Mouse (Mus musculus) embryonic facial prominence, embryonic 11.5 days (tissue): Measurements from ENCODE around the gene Ltc4s. TPM values are rescaled to one million over a fixed set of nuclear protein-coding genes. Genes with fewer than 3 reads are reported as not detected.

Experiments
- ATAC-seq: fragments of 200-750 bp; cut with Nextera tagmentation; replicated peaks from 2 replicates; pipeline ENCODE4 v1.8.0; 2017; ENCODE audit warnings: low read depth; ENCODE audit not compliant: insufficient number of reproducible peaks, low FRiP score, low TSS enrichment
- DNase-seq: peaks from one replicate; pipeline ENCODE4 v3.0.0-alpha.2; 2015; ENCODE audit warnings: low spot score
- H3K27ac ChIP-seq: fragments of 300-500 bp; sonication (generic); replicated peaks from 2 replicates; pipeline ENCODE4 v1.5.1; 2014; ENCODE audit warnings: mild to moderate bottlenecking, low read depth, low read length, control low read depth
- H3K27me3 ChIP-seq: fragments of 300-500 bp; sonication (generic); 2 replicates; pipeline ENCODE4 v1.6.1; 2014; ENCODE audit warnings: mild to moderate bottlenecking, low read length, moderate library complexity, mixed read lengths; ENCODE audit not compliant: control insufficient read depth, insufficient read depth
- H3K36me3 ChIP-seq: fragments of 300-500 bp; sonication (generic); replicated peaks from 2 replicates; pipeline ENCODE4 v1.6.1; 2014; ENCODE audit warnings: low read depth, mild to moderate bottlenecking, low read length, moderate library complexity, mixed read lengths; ENCODE audit not compliant: control insufficient read depth, insufficient read depth
- H3K4me1 ChIP-seq: fragments of 300-500 bp; sonication (generic); 2 replicates; pipeline ENCODE4 v1.6.1; 2014; ENCODE audit warnings: low read length, mixed read lengths; ENCODE audit not compliant: control insufficient read depth, insufficient read depth
- H3K4me2 ChIP-seq: fragments of 300-500 bp; sonication (generic); 2 replicates; pipeline ENCODE4 v1.6.1; 2014; ENCODE audit warnings: low read depth, mild to moderate bottlenecking, control low read depth, low read length, moderate library complexity
- H3K4me3 ChIP-seq: fragments of 300-500 bp; sonication (generic); 2 replicates; pipeline ENCODE4 v1.5.1; 2014; ENCODE audit warnings: low read depth, low read length, control low read depth
- H3K9ac ChIP-seq: fragments of 300-500 bp; sonication (generic); replicated peaks from 2 replicates; pipeline ENCODE4 v1.6.1; 2014; ENCODE audit warnings: mild to moderate bottlenecking, control low read depth, low read length
- H3K9me3 ChIP-seq: fragments of 300-500 bp; sonication (generic); replicated peaks from 2 replicates; pipeline ENCODE4 v1.6.1; 2016; ENCODE audit warnings: mild to moderate bottlenecking, low read length, inconsistent platforms, mixed read lengths; ENCODE audit not compliant: control insufficient read depth
- WGBS: fragments of 180-500 bp; shearing (Covaris S2); extraction: QIAGEN DNeasy Blood & Tissue Kit; methylation state at CpG from one replicate; pipeline ENCODE4 v1.1.7; 2014; 5-methylcytosine and 5-hydroxymethylcytosine counted together
- polyA plus RNA-seq: library from polyadenylated mRNA; unstranded; fragments of >200 nt; fragmentation: Nextera tagmentation; extraction: Ambion mirVana; gene quantifications from 2 replicates; pipeline ENCODE4 v1.2.1, GENCODE M21; 2014

Ltc4s gene
- polyA plus RNA-seq, 1 experiment from 2014 or later = 0.36 TPM

- no peaks in the 10 kb centered on the region for H3K9me3 ChIP-seq
- no peak overlapping the region for H3K4me2 ChIP-seq
- no peak overlapping the region for H3K27ac ChIP-seq
- no peaks in the 10 kb centered on the region for H3K4me1 ChIP-seq
- DNase-seq (no peak), ATAC-seq (no peak)
- no peak overlapping the region for H3K4me3 ChIP-seq
- no peak overlapping the region for H3K9ac ChIP-seq
- WGBS = 67% methylated on average over 5 of the region's 5 CpGs
- no peaks in the 10 kb centered on the region for H3K36me3 ChIP-seq
- no peaks in the 10 kb centered on the region for H3K27me3 ChIP-seq
These were observed 6.9 kb upstream of the Ltc4s start for GRCm38 (mm10) chr11:50245269-50245668.

- Histone ChIP-seq H3K4me3 (no peak overlapping the region), H3K4me1 (no peaks in the 10 kb centered on the region), H3K9ac (no peak overlapping the region), H3K27ac (no peak overlapping the region), H3K4me2 (no peak overlapping the region), H3K27me3 (no peaks in the 10 kb centered on the region), H3K36me3 (no peaks in the 10 kb centered on the region), H3K9me3 (no peaks in the 10 kb centered on the region)
- WGBS = 79% methylated on average over 6 of the region's 6 CpGs
- DNase-seq = no peak
- no peak for ATAC-seq
These were observed 5.5 kb upstream of the Ltc4s start for GRCm38 (mm10) chr11:50243926-50244325.

GRCm38 (mm10) chr11:50240235-50240911 lies 2.0 kb upstream of the Ltc4s start:
- 89% methylated on average over 7 of the region's 7 CpGs for WGBS
- no peak overlapping the region for H3K4me2 ChIP-seq
- no peak for ATAC-seq

GRCm38 (mm10) chr11:50238821-50239791 lies 690 bp upstream of the Ltc4s start:
- Histone ChIP-seq H3K36me3 (no peaks in the 10 kb centered on the region; the same call in 1 of the 2 replicates), H3K9me3 (no peaks in the 10 kb centered on the region), H3K27me3 (peaks cover 18% of the 10 kb centered on the region), H3K4me3 (no peak overlapping the region), H3K9ac (no peak overlapping the region), H3K4me2 (no peak overlapping the region), H3K4me1 (peaks cover 5% of the 10 kb centered on the region), H3K27ac (no peak overlapping the region)
- no peak for DNase-seq
- 93% methylated on average over 9 of the region's 9 CpGs for WGBS
- ATAC-seq = no peak

More at GRCm38 (mm10) chr11:50240235-50240911, 2.0 kb upstream of the Ltc4s start:
- Histone ChIP-seq H3K27ac (no peak overlapping the region), H3K9me3 (no peaks in the 10 kb centered on the region), H3K4me3 (no peak overlapping the region), H3K9ac (no peak overlapping the region), H3K27me3 (peaks cover 18% of the 10 kb centered on the region), H3K36me3 (no peaks in the 10 kb centered on the region), H3K4me1 (peaks cover 5% of the 10 kb centered on the region)
- no peak for DNase-seq

GRCm38 (mm10) chr11:50236937-50237835 lies 1.2 kb downstream of the Ltc4s start:
- peaks cover 5% of the 10 kb centered on the region for H3K4me1 ChIP-seq
- no peaks in the 10 kb centered on the region for H3K9me3 ChIP-seq
- DNase-seq = no peak
- H3K36me3 ChIP-seq = peaks cover 4% of the 10 kb centered on the region
- H3K4me2 ChIP-seq = peak overlapping the region; percentile 96
- H3K4me3 ChIP-seq = peak overlapping the region; percentile 58
- H3K9ac ChIP-seq = peak overlapping the region; percentile 50
- H3K27me3 ChIP-seq = peaks cover 18% of the 10 kb centered on the region
- H3K27ac ChIP-seq = no peak overlapping the region
- 1% methylated on average over 65 of the region's 66 CpGs for WGBS
- ATAC-seq = no peak; the same call in 1 of the 2 replicates

GRCm38 (mm10) chr11:50236540-50236936 lies 1.9 kb downstream of the Ltc4s start:
- Histone ChIP-seq H3K4me3 (peak overlapping the region; percentile 58), H3K27me3 (peaks cover 18% of the 10 kb centered on the region), H3K9me3 (no peaks in the 10 kb centered on the region), H3K4me2 (peak overlapping the region; percentile 96), H3K9ac (peak overlapping the region; percentile 57), H3K36me3 (peaks cover 4% of the 10 kb centered on the region), H3K4me1 (peaks cover 5% of the 10 kb centered on the region), H3K27ac (no peak overlapping the region)
- ATAC-seq (peak; percentile 83), DNase-seq (peak; percentile 93)
- 1% methylated on average over 17 of the region's 27 CpGs for WGBS

- ATAC-seq = no peak
- no peak for DNase-seq
- no peak overlapping the region for H3K4me3 ChIP-seq
- H3K9me3 ChIP-seq = no peaks in the 10 kb centered on the region
- H3K27me3 ChIP-seq = peaks cover 18% of the 10 kb centered on the region
- 96% methylated on average over 25 of the region's 25 CpGs for WGBS
- peaks cover 11% of the 10 kb centered on the region for H3K4me1 ChIP-seq
- peaks cover 4% of the 10 kb centered on the region for H3K36me3 ChIP-seq
- H3K4me2 ChIP-seq = no peak overlapping the region
- no peak overlapping the region for H3K27ac ChIP-seq
- H3K9ac ChIP-seq = no peak overlapping the region
These were observed 3.8 kb downstream of the Ltc4s start for GRCm38 (mm10) chr11:50234606-50235005.
